Mouse (Mus musculus): ENCODE data around the gene Kif28. TPM values are rescaled to one million over a fixed set of nuclear protein-coding genes. Genes with fewer than 3 reads are reported as not detected.

The Kif28 gene
- total RNA-seq, 1 experiment from 2014 or later = not detected

Other genes starting within 250 kb of the Kif28 start
- 6.5 and 7.3 TPM in 2 replicates for gene Smyd3, start 227.2 kb downstream of the Kif28 start, total RNA-seq (2021)
- 57.2 and 67.9 TPM in 2 replicates for gene Tfb2m, start 199.0 kb downstream of the Kif28 start, total RNA-seq (2021)
- gene Cnst, start 198.9 kb downstream of the Kif28 start, total RNA-seq (2021) = 40.4 and 49.6 TPM in 2 replicates
- gene Sccpdh, start 77.1 kb downstream of the Kif28 start, total RNA-seq (2021) = 29.0 and 33.3 TPM in 2 replicates
- gene Gm10518, start 58.1 kb upstream of the Kif28 start, total RNA-seq (2021) = not detected in 2 replicates
- gene Ahctf1, start 58.4 kb upstream of the Kif28 start, total RNA-seq (2021) = 39.6 and 40.4 TPM in 2 replicates
- 51.2 and 57.6 TPM in 2 replicates for gene Cdc42bpa, start 215.2 kb upstream of the Kif28 start, total RNA-seq (2021)